Comparison of ENCODE assay signal across 8 mouse cellular contexts in the genomic region with DNA sequence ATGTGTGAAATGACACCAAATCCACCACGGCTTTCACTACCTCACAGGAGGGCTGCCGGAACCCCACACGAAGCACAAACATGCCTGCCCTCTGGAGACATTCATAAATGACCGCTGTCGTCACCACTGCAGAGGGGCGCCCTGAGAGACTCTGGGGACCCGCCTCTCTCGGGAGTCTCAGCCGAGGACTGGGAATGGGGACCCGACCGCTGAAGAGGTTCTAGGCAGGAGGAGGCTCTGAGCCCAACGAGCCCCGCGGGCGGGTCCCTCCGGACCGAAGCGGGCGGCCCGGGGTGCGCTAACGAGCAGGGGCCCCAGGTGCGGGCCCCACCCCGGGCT. TPM values are rescaled to one million over a fixed set of nuclear protein-coding genes. Genes with fewer than 3 reads are reported as not detected.
DNase-seq lines count a peak whose midpoint lies in the region; ATAC-seq and TF ChIP-seq lines count a peak whose summit lies in the region.

No protein-coding gene starts in this region.

- peak overlapping the region; percentile 84 for H3K9ac ChIP-seq in forebrain, postnatal 0 days
- peak overlapping the region; percentile 94 for H3K9ac ChIP-seq in liver, embryonic 16.5 days (ENCODE audit: low read depth, low read length)
- peak overlapping the region; percentile 72 for H3K9ac ChIP-seq in stomach, embryonic 16.5 days (ENCODE audit: low read length)

- no peaks in the 10 kb centered on the region for H3K9me3 ChIP-seq in forebrain, postnatal 0 days (ENCODE audit: low read length)
- H3K9me3 ChIP-seq in liver, embryonic 16.5 days (replicated peaks; ENCODE audit: control insufficient read depth, low read length): no peaks in the 10 kb centered on the region
- no peaks in the 10 kb centered on the region for H3K9me3 ChIP-seq in stomach, embryonic 16.5 days (replicated peaks; ENCODE audit: control insufficient read depth, low read length)

- no peak for TF ChIP-seq CTCF in layer of hippocampus, adult 2 months (conservative IDR thresholded peaks at IDR 0.05)
- no peak for TF ChIP-seq CTCF in bone marrow, adult 2 months (IDR thresholded peaks at IDR 0.05; ENCODE audit: control insufficient read depth, insufficient read depth, low read length)
- TF ChIP-seq CTCF in forebrain, postnatal 0 days (IDR thresholded peaks at IDR 0.05; ENCODE audit: low read depth): no peak

- H3K27me3 ChIP-seq in forebrain, postnatal 0 days (ENCODE audit: insufficient read depth, low read length): no peaks in the 10 kb centered on the region
- H3K27me3 ChIP-seq in liver, embryonic 16.5 days (ENCODE audit: control insufficient read depth, insufficient read depth, low read depth, low read length): no peaks in the 10 kb centered on the region
- H3K27me3 ChIP-seq in stomach, embryonic 16.5 days (ENCODE audit: control insufficient read depth, insufficient read depth, low read length): peaks cover 4% of the 10 kb centered on the region; the same call in 1 of the 2 replicates

- DNase-seq in layer of hippocampus, adult 2 months (ENCODE audit: low spot score in 2 of 2): no peak
- DNase-seq in layer of hippocampus, adult 9-10 months (ENCODE audit: low spot score): no peak
- peak; percentile 57 for DNase-seq in forebrain, postnatal 0 days
- no peak for DNase-seq in embryo, embryonic 9.5 days (ENCODE audit: extremely low spot score)

- no peaks in the 10 kb centered on the region for H3K36me3 ChIP-seq in forebrain, postnatal 0 days (ENCODE audit: insufficient read depth)
- H3K36me3 ChIP-seq in liver, embryonic 16.5 days (ENCODE audit: control insufficient read depth, insufficient read depth): no peaks in the 10 kb centered on the region
- H3K36me3 ChIP-seq in stomach, embryonic 16.5 days (ENCODE audit: control insufficient read depth, insufficient read depth, low read length): no peaks in the 10 kb centered on the region

- peak; percentile 19 for ATAC-seq in forebrain, postnatal 0 days
- ATAC-seq in liver, embryonic 16.5 days (ENCODE audit: low read depth): peak; percentile 1
- peak; percentile 1; the same call in 1 of the 2 replicates for ATAC-seq in stomach, embryonic 16.5 days (ENCODE audit: insufficient read depth, low FRiP score)
- ATAC-seq in megakaryocyte progenitor cell, adult 5-6 weeks (replicated peaks; ENCODE audit: poor library complexity): no peak

- peaks cover 10% of the 10 kb centered on the region for H3K4me1 ChIP-seq in bone marrow, adult 2 months (ENCODE audit: control insufficient read depth, insufficient read depth, low read length)
- H3K4me1 ChIP-seq in forebrain, postnatal 0 days (ENCODE audit: insufficient read depth): peaks cover 33% of the 10 kb centered on the region
- H3K4me1 ChIP-seq in liver, embryonic 16.5 days (ENCODE audit: control insufficient read depth, low read depth, low read length): peaks cover 68% of the 10 kb centered on the region
- H3K4me1 ChIP-seq in stomach, embryonic 16.5 days (ENCODE audit: control insufficient read depth, insufficient read depth, low read length): peaks cover 40% of the 10 kb centered on the region

- under 1% methylated on average over 24 of the region's 24 CpGs for WGBS in bone marrow, adult 2 months
- WGBS in forebrain, postnatal 0 days: under 1% methylated on average over 24 of the region's 24 CpGs
- under 1% methylated on average over 24 of the region's 24 CpGs for WGBS in liver, embryonic 16.5 days (ENCODE audit: insufficient replicate concordance)
- under 1% methylated on average over 24 of the region's 24 CpGs for WGBS in stomach, embryonic 16.5 days

- peak overlapping the region; percentile 89 for H3K4me2 ChIP-seq in forebrain, postnatal 0 days (ENCODE audit: low read depth)
- peak overlapping the region; percentile 98 for H3K4me2 ChIP-seq in liver, embryonic 16.5 days (ENCODE audit: low read depth, low read length)
- peak overlapping the region; percentile 70 for H3K4me2 ChIP-seq in stomach, embryonic 16.5 days (ENCODE audit: low read depth, low read length)

- no peak for TF ChIP-seq POLR2A in bone marrow, adult 2 months (IDR thresholded peaks at IDR 0.05; ENCODE audit: borderline replicate concordance, control insufficient read depth, low read depth, low read length)

- H3K27ac ChIP-seq in layer of hippocampus, adult 2 months: peak overlapping the region; percentile 93
- peak overlapping the region; percentile 65 for H3K27ac ChIP-seq in bone marrow, adult 2 months (ENCODE audit: control insufficient read depth, insufficient read depth, low read depth, low read length, poor library complexity)
- peak overlapping the region; percentile 94 for H3K27ac ChIP-seq in forebrain, postnatal 0 days (ENCODE audit: low read depth, low read length)
- peak overlapping the region; percentile 95 for H3K27ac ChIP-seq in liver, embryonic 16.5 days (ENCODE audit: low read length)
- no peak overlapping the region for H3K27ac ChIP-seq in stomach, embryonic 16.5 days (ENCODE audit: low read length)

- peak overlapping the region; percentile 70 for H3K4me3 ChIP-seq in layer of hippocampus, adult 2 months
- peak overlapping the region; percentile 59 for H3K4me3 ChIP-seq in bone marrow, adult 2 months (replicated peaks; ENCODE audit: control insufficient read depth, low read depth, low read length)
- H3K4me3 ChIP-seq in forebrain, postnatal 0 days (ENCODE audit: low read depth, low read length): peak overlapping the region; percentile 59
- H3K4me3 ChIP-seq in liver, embryonic 16.5 days (ENCODE audit: low read depth, low read length): peak overlapping the region; percentile 77
- H3K4me3 ChIP-seq in stomach, embryonic 16.5 days (replicated peaks; ENCODE audit: low read length): peak overlapping the region; percentile 49

RNA-seq across cellular contexts. Expression of a gene that starts 0.4 kb away (rescaled TPM):
- not detected for total RNA-seq in layer of hippocampus, adult 2 months (2021)
- not detected in 2 replicates for polyA plus RNA-seq in bone marrow, adult 2 months (2011; ENCODE audit: insufficient read depth, insufficient read length, low replicate concordance, missing spikeins)
- not detected in 2 replicates for total RNA-seq in forebrain, postnatal 0 days (2014; rRNA removed)
- not detected in 2 replicates for polyA plus RNA-seq in forebrain, postnatal 0 days (2015; fragmentation: Nextera tagmentation; extraction: Ambion mirVana)
- not detected in 2 replicates for polyA plus RNA-seq in liver, embryonic 16.5 days (2015; fragmentation: Nextera tagmentation; extraction: Ambion mirVana)
- polyA plus RNA-seq in stomach, embryonic 16.5 days (2015; fragmentation: Nextera tagmentation; extraction: Ambion mirVana): not detected in 2 replicates
- not detected in 2 replicates for total RNA-seq in megakaryocyte progenitor cell, adult 5-6 weeks (2015)
- total RNA-seq in megakaryocyte progenitor cell, adult 5-6 weeks (2017): not detected in 2 replicates

RNA-seq across cellular contexts. Expression of a gene that starts 37.6 kb away (rescaled TPM):
- total RNA-seq in layer of hippocampus, adult 2 months (2021): 10 to 100 TPM; 47.6 to 52.1 TPM
- polyA plus RNA-seq in bone marrow, adult 2 months (2011; ENCODE audit: insufficient read depth, insufficient read length, low replicate concordance, missing spikeins): 4.0 and 7.5 TPM in 2 replicates
- 57.4 and 58.5 TPM in 2 replicates for total RNA-seq in forebrain, postnatal 0 days (2014; rRNA removed)
- polyA plus RNA-seq in forebrain, postnatal 0 days (2015; fragmentation: Nextera tagmentation; extraction: Ambion mirVana): 20.5 and 28.0 TPM in 2 replicates
- polyA plus RNA-seq in liver, embryonic 16.5 days (2015; fragmentation: Nextera tagmentation; extraction: Ambion mirVana): 3.9 and 4.3 TPM in 2 replicates
- polyA plus RNA-seq in stomach, embryonic 16.5 days (2015; fragmentation: Nextera tagmentation; extraction: Ambion mirVana): 11.3 and 11.5 TPM in 2 replicates
- 3.0 and 4.4 TPM in 2 replicates for total RNA-seq in megakaryocyte progenitor cell, adult 5-6 weeks (2015)
- total RNA-seq in megakaryocyte progenitor cell, adult 5-6 weeks (2017): 1.4 and 3.7 TPM in 2 replicates
